Mouse (Mus musculus): Measurements from ENCODE around the gene B3galt4. TPM values are rescaled to one million over a fixed set of nuclear protein-coding genes. Genes with fewer than 3 reads are reported as not detected.
"Not testable (repeated sequence)": the region's sequence is repeated elsewhere in the genome, so short reads cannot be mapped to it uniquely, and the experiment has no call there.

B3galt4 gene
- polyA plus RNA-seq, 2 experiments from 2014 or later: 18.7 to 19.0 TPM

- peak; percentile 56 for ATAC-seq
Measured at GRCm38 (mm10) chr17:33919351-33920281, 31.7 kb downstream of the B3galt4 start.

DNA sequence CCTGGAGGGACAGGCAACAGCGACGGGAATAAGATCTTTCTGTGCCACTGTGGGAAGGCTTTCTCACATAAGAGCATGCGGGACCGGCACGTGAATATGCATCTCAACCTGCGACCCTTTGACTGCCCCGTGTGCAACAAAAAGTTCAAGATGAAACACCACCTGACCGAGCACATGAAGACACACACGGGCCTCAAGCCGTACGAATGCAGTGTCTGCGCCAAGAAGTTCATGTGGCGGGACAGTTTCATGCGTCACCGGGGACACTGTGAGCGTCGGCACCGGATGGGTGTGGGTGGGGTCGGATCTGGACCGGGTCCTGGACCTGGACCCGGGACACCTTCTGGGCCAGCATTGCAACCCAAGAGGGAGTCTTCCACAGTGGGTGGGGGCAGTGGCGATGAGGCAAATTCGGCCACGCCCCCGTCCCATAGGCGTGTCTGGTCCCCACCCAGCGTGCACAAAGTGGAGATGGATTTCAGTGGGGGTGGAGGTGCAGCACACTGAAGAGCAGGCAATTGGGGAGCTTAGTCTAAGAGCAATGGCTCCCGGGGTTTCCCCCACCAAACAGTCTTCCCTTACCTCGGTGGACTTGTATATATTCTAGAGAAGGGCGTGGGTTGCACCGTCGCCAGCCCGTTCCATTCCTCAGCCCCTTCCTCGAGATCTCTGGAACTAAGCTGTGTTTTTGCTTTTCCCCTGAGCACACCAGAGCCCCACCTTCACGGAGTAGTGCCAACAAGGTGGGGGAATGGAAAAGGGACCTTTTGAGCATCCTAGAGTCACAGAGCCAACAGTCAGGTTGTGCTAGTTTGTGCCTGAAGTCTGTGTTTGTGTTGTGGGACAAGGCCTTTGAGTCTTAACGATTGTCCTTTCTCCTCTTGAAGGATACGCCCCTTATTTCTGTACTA is 32.7 kb downstream of the B3galt4 start:
- ATAC-seq: peak; percentile 6

- ATAC-seq: no peak
Measured at GRCm38 (mm10) chr17:33917656-33918292, 33.5 kb downstream of the B3galt4 start.

- ATAC-seq: no peak
Measured at GRCm38 (mm10) chr17:33916847-33917655, 34.2 kb downstream of the B3galt4 start.

DNA sequence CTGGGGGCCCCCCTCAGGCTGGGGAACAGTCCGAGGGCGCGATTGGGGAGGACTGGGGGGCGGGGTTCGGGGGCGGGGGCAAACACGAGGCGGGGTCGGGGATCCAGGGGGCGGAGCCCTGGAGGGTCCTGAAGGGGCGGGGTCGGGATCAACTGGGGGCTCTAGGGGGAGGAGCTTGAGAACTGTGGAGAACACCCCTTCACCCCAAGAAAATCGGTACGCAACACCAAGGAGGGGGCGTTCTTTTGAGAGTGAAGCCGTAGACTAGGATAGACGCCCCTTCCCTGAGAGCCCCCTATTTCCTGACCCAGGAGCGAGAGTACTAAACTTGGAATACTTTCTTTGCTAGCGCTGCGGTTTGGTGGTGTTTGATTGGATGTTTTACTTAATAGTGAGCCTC is 35.0 kb downstream of the B3galt4 start:
- no peak for ATAC-seq

- ATAC-seq: peak; percentile 66
Measured at GRCm38 (mm10) chr17:33915671-33916250, 35.5 kb downstream of the B3galt4 start, which contains the start of the genes Tapbp and Zbtb22. Gene Tapbp (plus strand): TSS chr17:33915899. Gene Zbtb22 (plus strand): TSS chr17:33915904.

GRCm38 (mm10) chr17:33914969-33915391 is 36.3 kb downstream of the B3galt4 start:
- no peak for ATAC-seq

- ATAC-seq: no peak
Measured at GRCm38 (mm10) chr17:33913905-33914304, 37.4 kb downstream of the B3galt4 start.

- ATAC-seq: no peak
Measured at GRCm38 (mm10) chr17:33913264-33913663, 38.0 kb downstream of the B3galt4 start.

DNA sequence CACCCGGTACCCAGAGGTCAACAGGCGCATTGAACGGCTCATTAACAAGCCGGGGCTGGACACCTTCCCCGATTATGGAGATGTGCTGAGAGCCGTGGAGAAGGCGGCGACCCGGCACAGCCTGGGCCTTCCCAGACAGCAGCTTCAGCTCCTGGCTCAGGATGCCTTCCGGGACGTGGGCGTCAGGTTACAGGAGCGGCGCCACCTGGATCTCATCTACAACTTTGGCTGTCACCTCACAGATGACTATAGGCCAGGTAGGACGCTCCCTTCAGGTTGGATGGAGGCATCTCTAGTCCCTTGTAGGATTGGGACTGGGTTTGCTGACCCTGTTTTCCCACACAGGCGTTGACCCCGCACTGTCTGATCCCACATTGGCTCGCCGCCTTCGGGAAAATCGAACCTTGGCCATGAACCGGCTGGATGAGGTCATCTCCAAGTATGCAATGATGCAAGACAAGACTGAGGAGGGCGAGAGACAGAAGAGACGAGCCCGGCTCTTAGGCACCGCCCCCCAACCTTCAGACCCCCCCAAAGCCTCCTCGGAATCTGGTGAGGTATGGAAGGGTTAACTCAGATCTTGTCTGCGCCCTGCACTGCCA is 39.4 kb downstream of the B3galt4 start:
- ATAC-seq: no peak

DNA sequence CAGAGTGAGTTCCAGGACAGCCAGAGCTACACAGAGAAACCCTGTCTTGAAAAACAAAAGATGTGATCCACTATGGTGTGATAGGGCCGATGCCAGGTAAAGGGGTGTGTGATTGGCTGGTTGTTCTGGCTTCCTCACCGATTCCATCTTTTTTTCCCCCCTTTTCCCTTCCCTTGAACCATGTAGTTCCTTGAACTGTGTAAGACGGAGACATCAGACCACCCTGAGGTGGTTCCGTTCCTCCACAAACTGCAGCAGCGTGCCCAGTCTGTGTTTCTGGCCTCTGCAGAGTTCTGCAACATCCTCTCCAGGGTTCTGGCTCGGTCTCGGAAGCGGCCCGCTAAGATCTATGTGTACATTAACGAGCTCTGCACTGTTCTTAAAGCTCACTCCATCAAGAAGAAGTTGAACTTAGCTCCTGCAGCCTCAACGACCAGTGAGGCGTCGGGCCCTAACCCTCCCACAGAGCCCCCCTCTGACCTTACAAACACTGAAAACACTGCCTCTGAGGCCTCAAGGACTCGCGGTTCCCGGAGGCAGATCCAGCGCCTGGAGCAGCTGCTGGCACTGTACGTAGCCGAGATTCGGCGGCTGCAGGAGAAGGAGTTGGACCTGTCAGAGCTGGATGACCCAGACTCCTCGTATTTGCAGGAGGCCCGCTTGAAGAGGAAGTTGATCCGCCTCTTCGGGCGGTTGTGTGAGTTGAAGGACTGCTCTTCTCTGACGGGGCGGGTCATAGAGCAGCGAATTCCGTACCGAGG is 40.1 kb downstream of the B3galt4 start:
- no peak for ATAC-seq

- no peak for ATAC-seq
Measured at GRCm38 (mm10) chr17:33910346-33911051, 40.8 kb downstream of the B3galt4 start.

- ATAC-seq: no peak
Measured at GRCm38 (mm10) chr17:33909869-33910250, 41.4 kb downstream of the B3galt4 start.

GRCm38 (mm10) chr17:33909077-33909868 is 42.0 kb downstream of the B3galt4 start, which contains the start of gene Daxx:
Gene Daxx (plus strand): TSS chr17:33909414.
- peak; percentile 85 for ATAC-seq

DNA sequence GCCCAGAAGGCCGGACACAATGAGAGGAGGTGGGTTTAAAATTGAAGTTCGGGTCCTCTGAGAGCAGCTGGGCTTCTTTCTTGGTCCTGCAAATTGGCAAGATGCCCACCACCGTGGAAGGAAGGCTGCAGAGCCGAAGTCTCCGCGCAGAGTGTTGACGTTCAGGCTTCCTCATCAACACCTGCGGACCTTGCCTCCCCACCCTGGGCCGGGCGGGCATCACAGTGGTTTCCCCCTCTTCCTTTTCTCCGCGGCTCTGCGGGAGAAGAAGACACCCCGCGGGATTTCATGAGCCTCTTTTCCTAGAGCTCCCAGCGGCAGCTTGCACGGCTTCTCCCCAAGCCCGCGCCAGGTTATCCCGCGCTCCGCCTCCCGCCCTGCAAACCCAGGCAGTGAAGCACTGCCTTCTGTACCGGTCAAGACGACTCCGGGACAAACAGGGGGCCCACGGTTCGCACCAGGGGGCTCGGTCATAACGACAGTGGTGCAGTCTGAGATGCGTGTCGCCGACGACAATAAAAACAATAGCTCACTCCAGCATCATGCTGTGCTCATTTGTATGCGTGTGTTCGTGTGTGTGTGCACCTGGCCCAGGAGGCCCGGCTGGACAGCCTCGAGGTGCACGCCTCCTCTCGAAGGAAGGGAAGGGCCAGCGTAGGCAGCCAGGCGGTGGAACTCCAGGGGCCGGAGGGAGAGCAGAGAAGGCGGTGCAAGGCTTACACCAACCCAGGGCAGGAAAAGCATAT is 42.8 kb downstream of the B3galt4 start:
- no peak for ATAC-seq

DNA sequence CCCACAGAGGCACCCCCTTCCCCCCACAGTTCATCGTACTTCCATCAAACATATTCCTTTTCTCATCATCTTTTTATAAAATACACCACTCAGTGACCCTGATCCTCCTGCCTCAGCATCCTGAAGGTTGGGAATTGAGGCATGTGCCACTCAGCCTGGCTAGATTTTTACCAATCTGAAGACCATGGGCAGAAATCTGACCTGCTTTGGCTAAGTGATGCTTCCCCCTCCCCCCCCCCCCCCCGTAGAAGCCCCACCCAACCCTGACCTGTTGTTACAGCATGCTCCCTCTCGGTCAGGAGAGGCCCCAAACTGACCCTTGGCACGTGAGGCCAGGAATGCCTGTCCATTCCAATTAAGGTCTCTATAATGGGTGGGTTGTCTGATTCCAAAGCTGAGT is 46.5 kb downstream of the B3galt4 start, which contains the start of gene Platr17:
Gene Platr17 (plus strand): TSS at position 301 of the 400 bp plus-strand sequence.
- ATAC-seq: not testable (repeated sequence)

DNA sequence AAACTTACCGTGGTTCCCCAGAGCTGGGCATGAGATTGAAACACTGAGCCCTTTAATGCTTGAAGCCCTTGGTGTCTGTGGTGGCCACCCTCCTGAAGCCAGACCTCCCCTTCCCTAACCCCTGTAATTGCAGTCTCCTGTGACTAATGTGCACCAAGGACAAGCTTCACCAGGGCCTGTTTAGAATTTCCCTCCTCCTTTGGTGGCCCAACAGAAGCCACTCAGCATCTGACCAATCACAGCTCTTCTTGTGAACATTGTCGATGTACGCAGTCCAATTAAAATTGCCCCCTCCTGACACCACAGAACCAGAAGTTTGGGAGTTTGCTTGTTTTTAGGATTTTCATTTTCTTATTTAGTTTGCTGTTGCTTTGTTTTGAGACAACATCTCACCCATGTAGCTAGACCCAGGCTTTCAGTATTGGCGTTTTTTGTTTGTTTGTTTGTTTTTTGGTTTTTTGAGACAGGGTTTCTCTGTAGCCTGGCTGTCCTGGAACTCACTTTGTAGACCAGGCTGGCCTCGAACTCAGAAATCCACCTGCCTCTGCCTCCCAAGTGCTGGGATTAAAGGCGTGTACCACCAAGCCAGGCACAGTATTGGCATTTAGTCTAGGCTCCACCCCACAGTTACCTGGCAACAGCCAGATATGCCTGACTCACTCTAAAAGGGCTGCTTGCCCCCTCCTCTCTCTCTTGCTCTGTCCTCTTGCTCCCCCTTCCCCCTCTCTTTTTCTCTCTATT is 47.2 kb downstream of the B3galt4 start:
- not testable (repeated sequence) for ATAC-seq

Measured in activated CD4-positive, CD25-positive, alpha-beta regulatory T cell, adult 4 months (primary cell).